Mouse (Mus musculus) 416B (cell line): Measurements from ENCODE around the gene Ldlrad3.

Experiments
- DNase-seq: peaks from one replicate; pipeline ENCODE4 v3.0.0; 2011; ENCODE audit warnings: low read depth

Ldlrad3 gene

DNA sequence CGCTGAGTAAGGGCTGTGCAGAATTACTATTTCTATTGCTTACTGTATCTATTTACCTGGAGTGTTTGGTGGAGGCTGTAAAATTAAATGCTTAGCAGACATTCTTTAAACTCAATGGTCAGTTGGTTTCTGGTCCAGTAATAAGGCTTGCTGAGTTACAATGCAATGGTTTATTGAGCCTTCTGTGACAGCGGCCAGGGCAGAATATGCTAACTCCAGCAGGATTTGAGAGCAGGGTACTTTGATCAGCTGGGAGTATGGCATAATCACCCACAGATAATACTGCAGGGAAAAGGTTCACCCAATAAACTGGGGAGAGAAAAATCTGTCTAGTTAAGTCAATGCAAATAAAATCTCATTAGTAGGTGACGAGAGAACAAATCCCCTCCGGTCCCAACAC is 220.2 kb downstream of the Ldlrad3 start:
- DNase-seq: no peak

- no peak for DNase-seq
These were observed 220.7 kb downstream of the Ldlrad3 start for GRCm38 (mm10) chr2:101965515-101965914.

DNA sequence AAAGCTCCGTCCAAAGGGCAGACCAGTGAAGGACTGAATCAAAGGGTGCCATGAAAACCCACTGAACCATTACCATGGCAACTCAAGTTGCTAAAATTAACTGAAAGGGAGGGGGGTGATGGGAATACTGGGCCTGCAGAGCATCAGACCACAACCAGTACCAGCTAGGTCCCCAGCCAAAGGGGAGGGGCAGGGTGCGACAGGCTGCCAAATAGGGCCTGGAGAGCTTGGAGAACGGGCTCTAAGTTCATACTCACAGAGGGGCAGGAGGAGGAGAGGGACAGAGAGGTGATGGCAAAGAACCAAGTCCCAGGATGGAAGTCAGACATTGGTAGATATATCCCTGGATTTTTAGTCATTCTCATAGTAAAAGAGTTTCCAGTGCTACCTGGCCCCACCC is 222.8 kb downstream of the Ldlrad3 start:
- no peak for DNase-seq

DNA sequence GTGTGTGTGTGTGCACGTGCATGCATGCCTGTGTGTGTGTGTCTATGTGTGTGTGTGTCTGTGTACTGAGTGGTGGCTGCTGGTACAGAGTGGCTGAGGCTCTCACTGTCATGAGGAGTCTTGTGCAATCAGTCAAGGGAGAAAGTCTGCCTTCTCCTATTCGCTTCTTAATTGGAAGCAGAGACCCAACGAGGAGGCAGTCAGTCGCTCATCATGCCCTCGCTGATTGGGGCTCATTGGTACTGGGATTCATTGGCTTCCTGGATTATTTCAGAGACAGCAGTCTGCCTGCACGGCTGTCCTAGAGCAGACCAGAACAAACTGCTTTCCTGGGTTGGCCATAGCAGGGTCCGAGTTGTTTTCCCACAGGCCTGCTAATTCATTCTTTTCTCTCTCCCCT is 223.8 kb downstream of the Ldlrad3 start:
- DNase-seq: no peak

- DNase-seq: no peak
These were observed 224.8 kb downstream of the Ldlrad3 start for GRCm38 (mm10) chr2:101961391-101961790.

DNA sequence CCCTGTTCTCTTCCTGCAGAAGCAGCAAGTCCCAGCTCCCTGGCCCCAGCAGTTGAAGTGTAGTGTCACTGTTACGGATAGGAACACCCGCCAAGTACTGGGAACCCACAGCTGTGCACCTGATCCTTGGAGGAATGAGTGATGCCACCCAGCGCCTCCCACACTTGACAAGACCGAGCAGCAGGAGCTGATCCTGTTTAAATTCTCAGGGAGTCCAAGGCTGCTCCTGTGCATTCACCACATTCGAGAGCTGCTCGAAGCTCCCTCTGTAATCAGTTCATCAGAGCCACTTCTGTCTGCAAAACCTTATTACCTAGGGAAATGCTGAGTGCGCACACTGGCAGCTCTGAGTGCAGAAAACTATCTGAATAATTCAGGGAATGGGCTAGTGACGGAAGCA is 225.5 kb downstream of the Ldlrad3 start:
- no peak for DNase-seq

DNA sequence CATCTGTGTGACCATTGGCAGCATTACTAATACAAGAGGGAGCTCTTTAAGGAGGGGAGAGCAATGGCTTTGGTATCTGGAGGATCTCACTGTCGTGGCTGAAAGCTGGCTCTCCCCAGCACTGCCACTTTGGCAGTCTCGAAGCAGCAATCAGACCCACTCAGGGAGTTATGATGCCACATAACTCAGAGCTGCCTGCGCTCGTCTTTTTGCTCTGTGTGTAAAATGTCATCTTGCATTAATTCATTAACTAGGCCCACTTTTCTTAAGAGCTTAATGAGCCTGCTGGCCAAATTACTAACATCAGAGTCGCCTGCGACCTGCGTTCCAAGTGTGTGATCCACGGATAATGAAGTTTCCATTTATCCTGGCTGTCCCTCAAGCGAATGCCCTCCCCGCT is 230.1 kb downstream of the Ldlrad3 start:
- DNase-seq: no peak

GRCm38 (mm10) chr2:101952951-101953361 is 233.2 kb downstream of the Ldlrad3 start:
- DNase-seq: no peak

DNA sequence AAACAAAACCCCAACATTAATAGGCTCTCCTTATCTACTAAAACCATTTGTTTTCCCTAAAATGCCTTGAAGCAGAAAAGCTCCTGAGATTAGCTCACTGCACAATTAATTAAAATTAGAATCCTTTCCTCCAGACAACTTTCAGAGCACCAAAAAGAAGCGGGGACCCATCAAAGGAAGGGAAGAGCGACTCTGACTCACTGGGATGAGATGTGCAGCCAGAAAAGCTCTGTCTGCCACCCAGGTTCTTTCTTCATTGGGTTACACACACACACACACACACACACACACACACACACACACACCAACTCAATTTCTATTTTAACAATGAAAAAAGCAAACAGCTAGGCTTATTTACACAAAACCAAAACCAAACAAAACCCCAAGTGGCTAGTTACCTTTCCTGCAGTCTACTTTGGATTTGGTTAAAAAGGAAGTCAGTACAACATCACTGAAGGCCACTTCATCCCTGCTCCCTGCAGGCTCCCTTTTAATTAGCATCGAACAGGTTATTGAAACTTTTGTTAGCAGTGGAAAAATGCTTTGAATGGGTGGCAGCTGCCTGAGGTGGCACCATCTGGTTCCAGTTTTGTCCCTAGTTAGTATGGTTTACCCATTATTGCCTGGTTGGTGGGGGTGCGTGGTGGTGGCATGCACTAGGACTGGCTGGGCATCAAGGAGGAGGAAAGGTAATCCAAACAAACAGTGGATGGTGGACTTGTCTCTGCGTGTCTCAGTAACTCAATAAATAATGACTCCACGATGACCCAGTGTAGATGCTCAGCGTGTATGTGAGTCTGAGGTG is 235.3 kb downstream of the Ldlrad3 start:
- no peak for DNase-seq

- DNase-seq: no peak
These were observed 251.2 kb downstream of the Ldlrad3 start for GRCm38 (mm10) chr2:101935006-101935405.

GRCm38 (mm10) chr2:101933301-101933700 is 252.9 kb downstream of the Ldlrad3 start:
- DNase-seq: no peak

DNA sequence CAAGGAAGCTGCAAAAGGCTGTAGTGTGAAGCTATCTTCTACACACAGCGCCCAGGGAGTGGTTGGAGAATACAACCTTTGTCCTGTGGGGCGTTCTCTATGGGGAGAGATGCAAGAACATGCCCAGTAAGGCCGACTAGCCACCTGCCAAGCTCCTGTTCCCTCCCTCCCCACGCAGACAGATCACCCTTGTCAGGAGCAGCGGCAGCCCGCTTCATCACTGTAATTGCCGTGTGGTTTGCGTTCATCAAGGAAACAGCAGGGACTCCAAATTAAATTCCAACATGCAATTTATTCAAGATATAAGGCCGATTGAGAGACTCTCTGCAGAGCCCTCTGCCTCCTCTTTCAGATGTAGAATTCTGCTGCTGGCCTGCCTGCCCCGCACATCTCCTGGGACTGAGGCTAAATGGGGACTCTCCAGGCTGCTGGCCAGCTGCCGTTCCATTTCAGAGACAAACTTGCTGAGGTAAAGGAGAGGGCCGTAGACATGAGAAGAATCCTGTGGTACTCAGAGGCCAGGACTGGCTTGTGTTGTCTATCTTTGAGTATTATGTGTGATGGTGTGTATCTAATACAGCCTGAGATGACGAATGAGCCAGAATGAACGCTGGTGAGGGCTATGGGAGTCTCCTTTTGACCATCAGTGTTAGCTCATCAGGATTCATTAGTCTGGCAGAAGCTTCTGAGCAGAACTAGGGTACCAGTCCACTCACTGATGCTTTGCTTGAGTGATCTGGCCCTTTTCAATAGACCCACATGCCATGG is 253.8 kb downstream of the Ldlrad3 start:
- DNase-seq: no peak

DNA sequence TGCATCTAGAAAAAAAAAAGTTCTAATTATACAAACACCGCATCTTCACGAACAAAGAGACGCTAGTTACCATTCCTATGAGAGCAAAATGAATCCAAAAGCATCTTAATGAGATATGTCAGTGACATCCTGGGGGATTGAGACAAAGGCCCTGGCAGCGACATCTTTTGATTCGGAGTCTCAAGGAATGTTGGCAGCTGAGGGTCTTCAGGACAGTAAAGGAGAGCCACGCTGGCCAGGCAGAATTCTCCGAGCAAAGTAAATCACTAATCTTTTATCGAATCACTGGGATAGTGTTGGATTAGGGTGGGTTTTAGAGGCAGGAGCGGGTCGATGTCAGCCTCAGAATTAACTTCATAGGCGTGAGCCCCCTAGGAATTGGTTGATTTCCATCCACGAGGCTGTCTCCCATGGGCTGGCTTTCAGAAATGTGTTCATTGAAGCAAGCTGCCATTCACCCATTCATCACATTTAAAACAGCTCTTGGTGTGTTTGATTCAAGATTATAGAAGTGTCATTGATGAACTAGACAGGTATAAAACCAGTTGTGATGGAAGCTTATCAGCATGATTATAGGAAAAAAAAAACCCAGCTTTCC is 260.5 kb downstream of the Ldlrad3 start:
- DNase-seq: no peak

- no peak for DNase-seq
These were observed 261.0 kb downstream of the Ldlrad3 start for GRCm38 (mm10) chr2:101925183-101925582.

GRCm38 (mm10) chr2:101923181-101923580 is 263.0 kb downstream of the Ldlrad3 start:
- no peak for DNase-seq

DNA sequence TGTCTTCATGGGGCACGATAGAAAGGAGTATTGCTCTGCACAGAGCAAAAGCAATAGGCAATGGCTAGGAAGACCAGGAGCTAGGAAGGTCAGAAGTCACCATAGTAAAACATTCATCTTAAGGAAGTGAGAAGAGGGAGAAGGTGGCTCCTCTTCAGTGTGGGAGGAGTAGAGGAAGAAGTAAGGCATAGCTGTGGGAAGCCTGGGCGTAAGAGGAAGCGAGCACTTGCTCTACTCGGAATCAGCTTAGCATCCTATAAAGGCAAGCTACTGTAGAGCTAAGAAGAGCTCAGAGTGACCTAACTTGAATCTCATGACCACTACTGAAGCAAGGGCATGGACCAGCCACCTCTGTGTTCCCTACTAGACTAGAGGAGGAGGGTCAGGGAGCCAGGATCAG is 263.9 kb downstream of the Ldlrad3 start:
- no peak for DNase-seq

DNA sequence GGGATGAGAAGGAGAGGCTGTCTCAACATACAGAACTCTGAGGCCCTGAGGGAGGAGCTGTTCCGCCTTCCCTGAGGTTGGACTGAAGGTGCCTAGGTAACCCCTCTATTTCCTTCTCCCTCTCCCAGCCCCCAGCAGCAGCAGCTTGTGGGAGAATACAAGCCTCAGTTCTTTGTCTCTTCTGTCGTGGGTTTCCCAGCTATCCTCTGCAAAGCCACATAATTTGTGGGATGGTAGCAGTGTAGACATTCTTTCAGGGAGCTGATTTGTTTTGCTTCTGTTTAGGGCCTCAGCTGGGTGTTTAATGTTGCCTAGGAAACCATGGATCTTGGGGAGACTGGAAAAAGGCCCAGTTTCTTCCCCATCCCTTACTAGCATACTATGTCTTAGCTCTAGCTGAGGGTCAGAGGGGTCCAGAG is 266.0 kb downstream of the Ldlrad3 start:
- DNase-seq: no peak

GRCm38 (mm10) chr2:101918518-101918917 is 267.7 kb downstream of the Ldlrad3 start:
- DNase-seq: no peak

DNA sequence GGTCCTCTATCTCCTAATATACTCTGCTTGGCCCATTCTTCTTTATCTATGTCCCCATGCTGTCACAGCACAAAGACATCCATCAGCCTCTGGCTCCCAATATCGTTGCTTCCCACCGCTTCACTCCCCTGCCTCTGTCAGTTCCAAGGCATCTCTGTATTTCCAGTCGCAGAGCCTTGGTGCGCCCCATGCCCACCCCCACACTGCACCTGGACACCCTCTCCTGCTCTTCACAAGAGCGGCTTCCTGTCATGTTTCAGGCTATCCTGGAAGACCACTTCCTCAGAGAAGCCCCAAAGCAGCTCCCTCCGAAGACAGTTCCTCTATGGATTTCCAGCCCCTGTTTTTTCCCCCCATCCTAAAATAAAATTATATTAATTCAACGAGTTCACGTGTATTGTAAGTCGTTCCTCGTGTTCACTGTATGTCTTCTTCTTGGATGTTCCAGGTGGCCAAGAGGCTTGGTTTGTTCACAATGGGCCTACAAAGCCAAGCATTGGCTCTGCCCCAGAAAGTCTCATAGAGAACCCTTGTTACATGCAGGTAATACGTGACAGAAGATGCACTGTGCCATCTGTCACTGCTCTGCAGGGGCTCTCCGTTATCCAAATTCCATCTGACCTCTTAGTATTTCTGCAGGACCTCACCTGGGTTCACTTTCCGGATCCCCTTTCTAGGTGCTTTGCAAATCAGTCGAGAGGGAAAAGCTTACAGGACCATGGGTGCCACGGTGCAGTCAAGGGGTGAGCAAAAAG is 276.7 kb downstream of the Ldlrad3 start:
- no peak for DNase-seq

DNA sequence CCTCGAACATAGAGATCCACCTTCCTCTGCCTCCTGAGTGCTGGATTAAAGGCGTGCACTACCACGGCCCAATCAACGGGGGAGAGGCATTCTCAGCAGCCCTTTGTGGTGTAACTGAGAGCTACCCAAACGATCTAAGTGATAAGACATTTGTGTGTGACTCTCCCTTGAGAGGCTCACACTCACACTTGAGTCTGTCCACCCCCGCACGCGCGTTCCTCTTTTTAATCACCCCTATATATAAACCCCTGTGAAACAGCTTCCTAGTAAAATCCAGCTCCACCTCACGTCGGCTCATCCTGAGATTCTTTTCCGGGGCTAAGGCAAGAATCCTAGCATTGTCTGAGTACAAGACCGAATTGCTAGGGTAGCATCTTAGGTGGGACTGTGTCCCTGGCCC is 277.4 kb downstream of the Ldlrad3 start:
- DNase-seq: no peak

GRCm38 (mm10) chr2:101907386-101908022 is 278.7 kb downstream of the Ldlrad3 start:
- DNase-seq: no peak

- no peak for DNase-seq
These were observed 279.9 kb downstream of the Ldlrad3 start for GRCm38 (mm10) chr2:101906379-101906690.
